Mouse (Mus musculus) testis, adult 2 months (tissue): ENCODE results near the gene Mamdc4. TPM values are rescaled to one million over a fixed set of nuclear protein-coding genes. Genes with fewer than 3 reads are reported as not detected.
"Not testable (repeated sequence)": the region's sequence is repeated elsewhere in the genome, so short reads cannot be mapped to it uniquely, and the experiment has no call there.

Experiments used
- H3K27ac ChIP-seq: fragments of 200-500 bp; 2 replicates; pipeline ENCODE4 v1.5.1; 2012; ENCODE audit warnings: low read depth, low read length; ENCODE audit not compliant: control insufficient read depth, insufficient read depth
- H3K27me3 ChIP-seq: fragments of 200-500 bp; 2 replicates; pipeline ENCODE4 v1.6.1; 2012; ENCODE audit warnings: mild to moderate bottlenecking, low read length, moderate library complexity; ENCODE audit not compliant: control insufficient read depth, insufficient read depth
- H3K36me3 ChIP-seq: fragments of 200-500 bp; 2 replicates; pipeline ENCODE4 v1.6.1; 2012; ENCODE audit warnings: mild to moderate bottlenecking, low read length; ENCODE audit not compliant: control insufficient read depth, insufficient read depth
- H3K4me1 ChIP-seq: fragments of 200-500 bp; 2 replicates; pipeline ENCODE4 v1.6.1; 2012; ENCODE audit warnings: low read length; ENCODE audit not compliant: control insufficient read depth, insufficient read depth
- H3K4me3 ChIP-seq: fragments of 200-500 bp; 2 replicates; pipeline ENCODE4 v1.5.1; 2012; ENCODE audit warnings: low read depth, mild to moderate bottlenecking, low read length, moderate library complexity, mixed read lengths; ENCODE audit not compliant: control insufficient read depth
- CTCF ChIP-seq: fragments of 200-500 bp; IDR thresholded peaks from 2 replicates; pipeline ENCODE4 v1.5.1; 2012; ENCODE audit warnings: low read depth, mild to moderate bottlenecking, inconsistent platforms, low read length, moderate library complexity; ENCODE audit not compliant: control insufficient read depth, insufficient read depth, insufficient replicate concordance
- POLR2A ChIP-seq: fragments of 200-500 bp; IDR thresholded peaks from 2 replicates; pipeline ENCODE4 v1.6.1; 2012; ENCODE audit warnings: low read depth, mild to moderate bottlenecking, inconsistent platforms, low read length, moderate library complexity; ENCODE audit not compliant: control insufficient read depth
- polyA plus RNA-seq: library from polyadenylated mRNA; depleted of rRNA; stranded (reverse); fragments of >200 nt; gene quantifications from 2 replicates; pipeline ENCODE4 v1.2.3, GENCODE M21; 2012

The Mamdc4 gene
- polyA plus RNA-seq, 1 experiment = 1.7 TPM

- no peaks in the 10 kb centered on the region; the same call in 1 of the 2 replicates for H3K36me3 ChIP-seq
- H3K4me1 ChIP-seq = peaks cover 4% of the 10 kb centered on the region
- TF ChIP-seq POLR2A (peak; percentile 50), CTCF (no peak)
- no peaks in the 10 kb centered on the region for H3K27me3 ChIP-seq
- H3K27ac ChIP-seq = peak within 1 kb of the TSS; percentile 75
- peak within 1 kb of the TSS; percentile 95 for H3K4me3 ChIP-seq
These were observed 17.3 kb downstream of the Mamdc4 start, which contains the start of gene Edf1 for GRCm38 (mm10) chr2:25557221-25557963. Edf1 (plus strand) TSS chr2:25557847.

- no peaks in the 10 kb centered on the region for H3K27me3 ChIP-seq
- no peak overlapping the region for H3K4me3 ChIP-seq
- no peak overlapping the region for H3K27ac ChIP-seq
- TF ChIP-seq POLR2A (no peak), CTCF (no peak)
- no peaks in the 10 kb centered on the region; the same call in 1 of the 2 replicates for H3K36me3 ChIP-seq
- H3K4me1 ChIP-seq = peaks cover 4% of the 10 kb centered on the region
These were observed 18.3 kb downstream of the Mamdc4 start for GRCm38 (mm10) chr2:25556296-25556695.

GRCm38 (mm10) chr2:25555479-25555878, 19.2 kb downstream of the Mamdc4 start:
- H3K27me3 ChIP-seq, H3K27ac ChIP-seq, H3K4me3 ChIP-seq, H3K36me3 ChIP-seq, H3K4me1 ChIP-seq: not testable (repeated sequence)

GRCm38 (mm10) chr2:25553171-25553786, 21.4 kb downstream of the Mamdc4 start:
- H3K4me3 ChIP-seq, H3K27me3 ChIP-seq, H3K4me1 ChIP-seq, H3K27ac ChIP-seq, H3K36me3 ChIP-seq: not testable (repeated sequence)

GRCm38 (mm10) chr2:25551186-25551585, 23.5 kb downstream of the Mamdc4 start:
- Histone ChIP-seq H3K4me1 (peaks cover 7% of the 10 kb centered on the region), H3K27me3 (no peaks in the 10 kb centered on the region), H3K4me3 (no peak overlapping the region), H3K36me3 (no peaks in the 10 kb centered on the region), H3K27ac (no peak overlapping the region)
- TF ChIP-seq CTCF (peak; percentile 54; the same call in 1 of the 2 replicates), POLR2A (no peak)

GRCm38 (mm10) chr2:25549021-25549991, 25.3 kb downstream of the Mamdc4 start:
- Histone ChIP-seq H3K36me3 (no peaks in the 10 kb centered on the region), H3K4me1 (peaks cover 11% of the 10 kb centered on the region), H3K27me3 (no peaks in the 10 kb centered on the region), H3K27ac (no peak overlapping the region), H3K4me3 (no peak overlapping the region)
- TF ChIP-seq POLR2A = no peak
- no peak for TF ChIP-seq CTCF

- TF ChIP-seq POLR2A = no peak
- TF ChIP-seq CTCF = no peak
- no peaks in the 10 kb centered on the region for H3K36me3 ChIP-seq
- H3K4me3 ChIP-seq = peak within 1 kb of the TSS; percentile 98
- H3K27me3 ChIP-seq = no peaks in the 10 kb centered on the region
- peak within 1 kb of the TSS; percentile 99 for H3K27ac ChIP-seq
- peaks cover 11% of the 10 kb centered on the region for H3K4me1 ChIP-seq
These were observed 27.7 kb downstream of the Mamdc4 start, which contains the start of gene Traf2 for GRCm38 (mm10) chr2:25546811-25547491. Traf2 (minus strand) TSS chr2:25546940.
